Mouse (Mus musculus) heart, adult 2 months (tissue): Measurements from ENCODE around the gene Tcte1.

ENCODE experiments used
- CTCF ChIP-seq: fragments of 200-600 bp; IDR thresholded peaks from 2 replicates; pipeline ENCODE4 v1.8.1; 2022; ENCODE audit warnings: antibody characterized with exemption, mild to moderate bottlenecking, moderate library complexity
- POLR2A ChIP-seq: fragments of 200-500 bp; IDR thresholded peaks from 2 replicates; pipeline ENCODE4 v1.6.1; 2011; ENCODE audit warnings: mild to moderate bottlenecking, low read depth, low read length, control low read depth; ENCODE audit not compliant: insufficient read depth

- TF ChIP-seq CTCF (no peak), POLR2A (no peak)
These were observed 24.8 kb upstream of the Tcte1 start for GRCm38 (mm10) chr17:45498397-45498796.
